Mouse (Mus musculus): ENCODE results near the gene Atp5c1. TPM values are rescaled to one million over a fixed set of nuclear protein-coding genes. Genes with fewer than 3 reads are reported as not detected.

Gene Atp5c1
- total and polyA plus RNA-seq, 3 experiments: 280 to 414 (median 381) TPM

- TF ChIP-seq TAL1 (IDR thresholded peaks at IDR 0.05; ENCODE audit: low read length): no peak
- no peak for TF ChIP-seq CHD2 (IDR thresholded peaks at IDR 0.05; ENCODE audit: low read length)
- TF ChIP-seq SMC3 (IDR thresholded peaks at IDR 0.05; ENCODE audit: low read depth, low read length): peak; percentile 90
- TF ChIP-seq ZKSCAN1 (IDR thresholded peaks at IDR 0.05; ENCODE audit: low read depth, low read length): no peak
- peak; percentile 67 for TF ChIP-seq ZC3H11A (IDR thresholded peaks at IDR 0.05; ENCODE audit: low read depth, low read length)
- TF ChIP-seq GATA1 (IDR thresholded peaks at IDR 0.05; ENCODE audit: low read depth, low read length): no peak
- TF ChIP-seq USF1 (IDR thresholded peaks at IDR 0.05; ENCODE audit: low read depth, low read length): no peak
- TF ChIP-seq MAX (IDR thresholded peaks at IDR 0.05; ENCODE audit: low read length): 0 out of 2 replicates have a peak, but pooled peaks have one; percentile 40
- TF ChIP-seq ETS1 (IDR thresholded peaks at IDR 0.05; ENCODE audit: low read depth, low read length): no peak
- no peak for TF ChIP-seq ELF1 (IDR thresholded peaks at IDR 0.05; ENCODE audit: low read depth, low read length)
- TF ChIP-seq E2F4 (IDR thresholded peaks at IDR 0.05; ENCODE audit: borderline replicate concordance, low read depth, low read length): no peak
Observed at GRCm38 (mm10) chr2:10101180-10101579, 20.9 kb upstream of the Atp5c1 start (continued).

GRCm38 (mm10) chr2:10100471-10100870, 20.2 kb upstream of the Atp5c1 start:
- no peaks in the 10 kb centered on the region for H3K27me3 ChIP-seq (ENCODE audit: control insufficient read depth in 1 of 2, insufficient read depth in 2 of 2, low read length in 2 of 2)
- H3K27ac ChIP-seq (ENCODE audit: control insufficient read depth, low read depth, low read length): no peak overlapping the region
- H3K9me3 ChIP-seq (replicated peaks; ENCODE audit: insufficient read depth, low read length): no peaks in the 10 kb centered on the region
- no peaks in the 10 kb centered on the region for H3K36me3 ChIP-seq (ENCODE audit: control insufficient read depth in 1 of 2, insufficient read depth in 2 of 2, low read length in 2 of 2)
- no peak for DNase-seq (ENCODE audit: low read depth, low spot score)
- no peaks in the 10 kb centered on the region for H3K4me1 ChIP-seq (ENCODE audit: control insufficient read depth in 1 of 2, insufficient read depth in 2 of 2, low read length in 2 of 2)
- no peak overlapping the region for H3K9ac ChIP-seq (ENCODE audit: control insufficient read depth, low read depth, low read length, poor library complexity, severe bottlenecking)
- TF ChIP-seq ZNF384 (IDR thresholded peaks at IDR 0.05; ENCODE audit: low read depth, low read length) (no peak), SMC3 (IDR thresholded peaks at IDR 0.05; ENCODE audit: low read depth, low read length) (no peak), RCOR1 (IDR thresholded peaks at IDR 0.05; ENCODE audit: low read depth, low read length) (no peak), BHLHE40 (IDR thresholded peaks at IDR 0.05; ENCODE audit: borderline replicate concordance, low read depth, low read length) (no peak), ZKSCAN1 (IDR thresholded peaks at IDR 0.05; ENCODE audit: low read depth, low read length) (no peak), POLR2AphosphoS5 (IDR thresholded peaks at IDR 0.05; ENCODE audit: borderline replicate concordance, low read depth, low read length) (no peak), MAZ (IDR thresholded peaks at IDR 0.05; ENCODE audit: low read depth, low read length) (no peak), USF2 (IDR thresholded peaks at IDR 0.05; ENCODE audit: borderline replicate concordance in 1 of 2, insufficient read depth in 1 of 2, low read depth in 1 of 2, low read length in 2 of 2) (no peak), SIN3A (IDR thresholded peaks at IDR 0.05; ENCODE audit: low read length) (no peak), TAL1 (IDR thresholded peaks at IDR 0.05; ENCODE audit: low read length) (no peak), JUND (IDR thresholded peaks at IDR 0.05; ENCODE audit: low read depth, low read length) (no peak), MEF2A (IDR thresholded peaks at IDR 0.05; ENCODE audit: extremely low read depth, insufficient replicate concordance, low read depth, low read length, poor library complexity, severe bottlenecking) (no peak), POLR2A (IDR thresholded peaks at IDR 0.05; ENCODE audit: control insufficient read depth in 1 of 2, insufficient read depth in 1 of 2, low read depth in 1 of 2, low read length in 2 of 2, poor library complexity in 1 of 2) (no peak), NRF1 (IDR thresholded peaks at IDR 0.05; ENCODE audit: insufficient read depth, low read depth, low read length, poor library complexity, severe bottlenecking) (no peak)
- H3K79me2 ChIP-seq (ENCODE audit: control insufficient read depth, insufficient read depth, low read length, poor library complexity): no peaks in the 10 kb centered on the region
- no peak overlapping the region for H3K4me3 ChIP-seq (ENCODE audit: control insufficient read depth in 1 of 2, insufficient read depth in 1 of 2, low read depth in 2 of 2, low read length in 2 of 2)
